Mouse (Mus musculus): Measurements from ENCODE around the gene Armc2. TPM values are rescaled to one million over a fixed set of nuclear protein-coding genes. Genes with fewer than 3 reads are reported as not detected.

The Armc2 gene
- polyA plus RNA-seq, 1 experiment from 2014 or later, result 0.82 TPM

DNA sequence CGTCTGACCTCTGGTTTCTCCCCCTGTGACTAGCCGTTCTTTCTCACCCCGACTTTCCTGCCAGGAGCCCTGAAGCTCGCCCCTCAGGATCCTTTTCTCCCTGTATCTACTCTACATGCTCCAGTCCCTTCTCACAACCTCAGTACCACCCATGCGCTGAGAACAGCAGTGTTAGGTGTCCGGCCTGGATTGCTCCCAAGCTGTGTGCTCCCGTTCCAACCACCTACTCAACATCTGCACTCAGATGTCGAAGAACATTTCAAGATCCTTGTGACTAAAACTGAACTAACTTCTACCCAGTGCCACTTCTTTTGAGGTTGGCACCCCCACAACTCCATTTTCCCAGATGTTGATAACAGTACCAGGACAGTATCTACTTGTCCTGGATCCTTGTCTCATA, 30.4 kb upstream of the Armc2 start:
- 86% methylated on average over 8 of the region's 8 CpGs for WGBS (ENCODE audit: insufficient replicate concordance)
- no peaks in the 10 kb centered on the region for H3K9me3 ChIP-seq (replicated peaks; ENCODE audit: control insufficient read depth, low read length)
- H3K36me3 ChIP-seq (ENCODE audit: control insufficient read depth, insufficient read depth, low read length), result no peaks in the 10 kb centered on the region
- H3K9ac ChIP-seq (ENCODE audit: low read depth, low read length), result no peak overlapping the region
- no peaks in the 10 kb centered on the region; the same call in 1 of the 2 replicates for H3K4me1 ChIP-seq (ENCODE audit: control insufficient read depth, insufficient read depth, low read length)
- no peak overlapping the region for H3K4me3 ChIP-seq (ENCODE audit: low read depth, low read length)
- no peaks in the 10 kb centered on the region for H3K27me3 ChIP-seq (ENCODE audit: control insufficient read depth, insufficient read depth, low read length)
- ATAC-seq (replicated peaks; ENCODE audit: insufficient number of reproducible peaks, low FRiP score, low TSS enrichment), result no peak
- H3K27ac ChIP-seq (ENCODE audit: low read depth, low read length), result no peak overlapping the region
- H3K4me2 ChIP-seq, result no peak overlapping the region

DNA sequence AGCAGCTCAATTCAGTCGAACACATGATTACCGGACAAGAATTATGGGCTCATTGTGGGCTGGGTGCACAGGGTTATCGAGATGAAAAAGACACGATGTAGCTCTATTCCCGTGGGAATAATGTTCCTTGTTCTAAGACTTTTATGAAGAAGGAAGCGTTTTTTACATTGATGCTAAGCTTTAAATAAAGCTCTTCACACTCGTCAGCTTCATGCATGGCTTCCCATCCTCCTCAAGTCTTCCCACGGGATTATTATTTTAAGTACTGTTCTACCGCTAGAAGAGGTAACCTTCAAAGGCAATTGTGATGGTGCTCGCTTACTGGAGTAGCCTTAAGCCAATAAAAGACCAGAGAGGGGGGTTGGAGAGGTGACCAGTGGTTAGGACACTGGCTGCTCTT, 26.3 kb upstream of the Armc2 start:
- H3K27me3 ChIP-seq (ENCODE audit: control insufficient read depth, insufficient read depth, low read length), result peaks cover 3% of the 10 kb centered on the region; the same call in 1 of the 2 replicates
- no peak overlapping the region for H3K4me2 ChIP-seq
- no peaks in the 10 kb centered on the region for H3K36me3 ChIP-seq (ENCODE audit: control insufficient read depth, insufficient read depth, low read length)
- H3K27ac ChIP-seq (ENCODE audit: low read depth, low read length), result no peak overlapping the region
- H3K9me3 ChIP-seq (replicated peaks; ENCODE audit: control insufficient read depth, low read length), result no peaks in the 10 kb centered on the region
- 84% methylated on average over 10 of the region's 10 CpGs for WGBS (ENCODE audit: insufficient replicate concordance)
- no peak overlapping the region for H3K4me3 ChIP-seq (ENCODE audit: low read depth, low read length)
- H3K9ac ChIP-seq (ENCODE audit: low read depth, low read length), result no peak overlapping the region
- H3K4me1 ChIP-seq (ENCODE audit: control insufficient read depth, insufficient read depth, low read length), result peaks cover 10% of the 10 kb centered on the region; the same call in 1 of the 2 replicates
- no peak for ATAC-seq (replicated peaks; ENCODE audit: insufficient number of reproducible peaks, low FRiP score, low TSS enrichment)

DNA sequence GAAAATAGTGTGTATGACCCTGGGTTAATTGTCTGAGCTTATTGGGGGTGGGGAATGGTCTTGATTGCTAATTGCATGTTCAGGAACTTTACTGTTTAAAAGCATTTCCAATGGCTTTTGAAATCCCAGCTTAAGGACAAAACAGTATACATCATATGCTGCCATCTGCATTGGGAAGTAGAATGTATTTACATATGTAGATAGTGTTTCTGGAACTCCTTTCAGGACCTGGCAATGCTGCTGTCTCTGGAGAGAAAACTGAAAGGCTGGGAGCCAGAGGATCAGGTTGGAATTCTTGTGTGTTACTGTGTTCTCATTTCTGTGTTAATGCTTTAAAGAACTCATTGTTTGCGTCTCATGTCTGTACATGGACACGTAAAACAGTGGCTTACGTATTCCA, 25.1 kb upstream of the Armc2 start:
- H3K9ac ChIP-seq (ENCODE audit: low read depth, low read length), result no peak overlapping the region
- H3K9me3 ChIP-seq (replicated peaks; ENCODE audit: control insufficient read depth, low read length), result no peaks in the 10 kb centered on the region
- WGBS (ENCODE audit: insufficient replicate concordance), result 82% methylated on average over 3 of the region's 3 CpGs
- no peaks in the 10 kb centered on the region for H3K36me3 ChIP-seq (ENCODE audit: control insufficient read depth, insufficient read depth, low read length)
- peaks cover 3% of the 10 kb centered on the region; the same call in 1 of the 2 replicates for H3K27me3 ChIP-seq (ENCODE audit: control insufficient read depth, insufficient read depth, low read length)
- no peak overlapping the region for H3K27ac ChIP-seq (ENCODE audit: low read depth, low read length)
- H3K4me3 ChIP-seq (ENCODE audit: low read depth, low read length), result no peak overlapping the region
- no peak overlapping the region for H3K4me2 ChIP-seq
- ATAC-seq (replicated peaks; ENCODE audit: insufficient number of reproducible peaks, low FRiP score, low TSS enrichment), result no peak
- peaks cover 13% of the 10 kb centered on the region; the same call in 1 of the 2 replicates for H3K4me1 ChIP-seq (ENCODE audit: control insufficient read depth, insufficient read depth, low read length)

DNA sequence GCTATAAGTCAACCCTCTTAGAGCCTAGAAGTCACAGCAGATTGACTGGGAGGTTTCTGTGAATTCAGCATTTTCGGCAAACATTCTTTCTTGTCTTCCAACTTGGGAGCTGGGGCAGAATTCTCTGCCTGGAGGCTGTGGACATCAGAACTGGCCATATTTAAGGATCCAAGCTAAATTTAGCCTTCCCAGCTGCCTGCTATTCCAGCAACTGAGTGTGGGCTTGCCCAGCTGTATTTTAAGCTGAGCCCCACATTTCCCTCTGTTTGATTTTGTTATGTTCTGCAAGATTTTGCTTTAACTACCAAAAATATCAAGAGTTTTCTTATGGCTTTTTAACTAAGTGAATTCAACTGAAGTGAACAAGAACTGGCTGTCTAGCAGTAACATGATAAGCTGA, 24.6 kb upstream of the Armc2 start:
- Histone ChIP-seq H3K36me3 (ENCODE audit: control insufficient read depth, insufficient read depth, low read length) (no peaks in the 10 kb centered on the region), H3K4me3 (ENCODE audit: low read depth, low read length) (no peak overlapping the region), H3K4me2 (no peak overlapping the region), H3K9ac (ENCODE audit: low read depth, low read length) (no peak overlapping the region), H3K27ac (ENCODE audit: low read depth, low read length) (no peak overlapping the region; the same call in 1 of the 2 replicates), H3K4me1 (ENCODE audit: control insufficient read depth, insufficient read depth, low read length) (peaks cover 13% of the 10 kb centered on the region; the same call in 1 of the 2 replicates), H3K9me3 (replicated peaks; ENCODE audit: control insufficient read depth, low read length) (no peaks in the 10 kb centered on the region), H3K27me3 (ENCODE audit: control insufficient read depth, insufficient read depth, low read length) (peaks cover 3% of the 10 kb centered on the region; the same call in 1 of the 2 replicates)
- ATAC-seq (replicated peaks; ENCODE audit: insufficient number of reproducible peaks, low FRiP score, low TSS enrichment), result no peak
- WGBS (ENCODE audit: insufficient replicate concordance), result 43% methylated on average over 1 of the region's 1 CpGs

DNA sequence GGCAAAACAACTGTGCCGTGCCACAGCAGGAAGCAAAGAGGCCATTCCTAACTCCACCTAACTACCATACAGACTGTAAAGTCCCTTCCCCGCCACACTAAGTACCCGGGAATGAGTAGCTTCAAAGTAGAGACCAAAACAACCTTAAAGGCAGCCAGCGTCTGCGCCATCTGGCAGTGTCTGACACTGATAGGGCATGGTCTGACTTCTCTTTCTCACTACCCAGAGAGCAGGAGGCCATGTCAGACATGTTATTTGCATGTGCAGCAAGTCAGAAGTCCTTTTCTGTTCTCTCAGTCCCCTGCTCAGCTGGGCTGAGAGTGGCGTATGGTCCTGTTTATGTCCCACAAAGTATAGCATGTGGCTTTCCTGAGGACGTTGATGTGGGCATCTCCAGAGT, 23.8 kb upstream of the Armc2 start:
- Histone ChIP-seq H3K27me3 (ENCODE audit: control insufficient read depth, insufficient read depth, low read length) (peaks cover 3% of the 10 kb centered on the region; the same call in 1 of the 2 replicates), H3K4me1 (ENCODE audit: control insufficient read depth, insufficient read depth, low read length) (peaks cover 16% of the 10 kb centered on the region; the same call in 1 of the 2 replicates), H3K9ac (ENCODE audit: low read depth, low read length) (no peak overlapping the region), H3K9me3 (replicated peaks; ENCODE audit: control insufficient read depth, low read length) (no peaks in the 10 kb centered on the region), H3K4me2 (no peak overlapping the region), H3K4me3 (ENCODE audit: low read depth, low read length) (no peak overlapping the region), H3K27ac (ENCODE audit: low read depth, low read length) (no peak overlapping the region), H3K36me3 (ENCODE audit: control insufficient read depth, insufficient read depth, low read length) (no peaks in the 10 kb centered on the region)
- ATAC-seq (replicated peaks; ENCODE audit: insufficient number of reproducible peaks, low FRiP score, low TSS enrichment), result no peak
- WGBS (ENCODE audit: insufficient replicate concordance), result 55% methylated on average over 7 of the region's 7 CpGs

DNA sequence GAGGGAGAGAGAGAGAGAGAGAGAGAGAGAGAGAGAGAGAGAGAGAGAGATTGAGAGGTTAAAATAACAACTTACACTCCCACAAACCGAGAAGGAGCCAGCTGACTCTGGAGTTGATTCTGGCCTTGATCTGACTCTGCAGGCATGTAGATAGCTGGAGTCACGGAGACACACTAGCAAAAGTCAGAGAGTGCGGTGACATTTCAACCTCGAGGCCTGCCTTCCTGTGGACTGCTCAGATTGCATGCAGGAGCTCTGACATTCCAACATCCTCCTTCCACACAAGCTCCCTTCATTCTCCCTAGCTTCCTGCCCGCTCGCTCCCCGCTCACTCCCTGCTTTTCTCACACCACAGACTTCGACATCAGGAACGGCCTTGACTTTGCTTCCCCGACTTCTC, 20.3 kb upstream of the Armc2 start:
- H3K27ac ChIP-seq (ENCODE audit: low read depth, low read length), result peak overlapping the region; percentile 46; the same call in 1 of the 2 replicates
- peaks cover 8% of the 10 kb centered on the region for H3K27me3 ChIP-seq (ENCODE audit: control insufficient read depth, insufficient read depth, low read length)
- no peak overlapping the region for H3K4me2 ChIP-seq
- ATAC-seq (replicated peaks; ENCODE audit: insufficient number of reproducible peaks, low FRiP score, low TSS enrichment), result no peak
- WGBS (ENCODE audit: insufficient replicate concordance), result 24% methylated on average over 10 of the region's 10 CpGs
- no peak overlapping the region for H3K4me3 ChIP-seq (ENCODE audit: low read depth, low read length)
- H3K36me3 ChIP-seq (ENCODE audit: control insufficient read depth, insufficient read depth, low read length), result no peaks in the 10 kb centered on the region
- no peaks in the 10 kb centered on the region for H3K9me3 ChIP-seq (replicated peaks; ENCODE audit: control insufficient read depth, low read length)
- H3K4me1 ChIP-seq (ENCODE audit: control insufficient read depth, insufficient read depth, low read length), result peaks cover 16% of the 10 kb centered on the region; the same call in 1 of the 2 replicates
- peak overlapping the region; percentile 16; the same call in 1 of the 2 replicates for H3K9ac ChIP-seq (ENCODE audit: low read depth, low read length)

DNA sequence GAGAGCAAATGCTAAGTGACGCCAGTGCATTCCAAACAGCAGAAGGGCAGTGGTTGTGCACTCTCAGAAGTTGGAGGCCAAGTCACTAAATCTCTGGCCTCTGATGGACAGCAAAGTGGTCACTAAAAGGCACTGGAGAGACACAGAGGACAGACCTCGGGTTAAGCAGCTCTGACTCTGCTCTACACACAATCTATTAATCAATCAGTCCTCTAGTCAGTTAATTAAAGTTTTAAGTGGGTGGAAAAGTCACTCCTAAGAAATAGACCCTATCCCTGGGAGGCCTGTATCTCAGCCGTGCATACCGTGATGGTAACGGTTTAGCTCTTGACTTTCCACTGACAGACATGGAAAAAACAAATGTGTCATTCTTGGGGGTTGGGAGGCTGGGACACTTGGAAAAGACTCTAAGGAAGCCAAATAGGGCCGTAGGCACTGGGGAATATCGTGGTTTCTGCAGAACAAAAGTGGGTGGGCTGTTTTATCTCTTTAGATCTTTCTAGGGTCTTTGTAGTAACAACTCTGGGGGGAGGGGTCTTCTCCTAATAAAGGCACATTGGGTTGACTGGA, 19.1 kb upstream of the Armc2 start:
- Histone ChIP-seq H3K4me3 (ENCODE audit: low read depth, low read length) (no peak overlapping the region), H3K9me3 (replicated peaks; ENCODE audit: control insufficient read depth, low read length) (no peaks in the 10 kb centered on the region), H3K4me1 (ENCODE audit: control insufficient read depth, insufficient read depth, low read length) (peaks cover 9% of the 10 kb centered on the region; the same call in 1 of the 2 replicates), H3K27me3 (ENCODE audit: control insufficient read depth, insufficient read depth, low read length) (peaks cover 17% of the 10 kb centered on the region), H3K9ac (ENCODE audit: low read depth, low read length) (no peak overlapping the region), H3K36me3 (ENCODE audit: control insufficient read depth, insufficient read depth, low read length) (no peaks in the 10 kb centered on the region), H3K4me2 (no peak overlapping the region; the same call in 1 of the 2 replicates), H3K27ac (ENCODE audit: low read depth, low read length) (peak overlapping the region; percentile 30; the same call in 1 of the 2 replicates)
- no peak for ATAC-seq (replicated peaks; ENCODE audit: insufficient number of reproducible peaks, low FRiP score, low TSS enrichment)
- 24% methylated on average over 7 of the region's 7 CpGs for WGBS (ENCODE audit: insufficient replicate concordance)

DNA sequence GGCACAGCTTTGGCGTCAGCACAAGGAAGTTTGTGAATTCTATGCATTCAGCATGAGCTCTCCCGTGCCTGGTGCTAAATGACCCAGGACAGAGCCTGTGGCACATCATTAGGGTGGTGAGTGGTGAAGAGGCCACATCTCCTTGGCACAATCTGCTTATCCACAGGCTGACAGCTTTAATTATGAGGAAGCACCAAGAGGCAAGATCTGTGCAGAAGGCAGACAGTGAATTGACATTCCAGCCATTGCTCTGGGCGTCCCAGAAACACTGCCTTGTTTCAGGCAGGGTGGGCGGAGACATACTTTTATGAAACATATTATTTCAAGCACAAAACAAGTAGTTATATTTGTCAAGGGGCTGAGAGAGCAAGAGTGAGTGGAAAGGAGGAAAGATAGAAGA, 18.6 kb upstream of the Armc2 start:
- Histone ChIP-seq H3K4me1 (ENCODE audit: control insufficient read depth, insufficient read depth, low read length) (peaks cover 6% of the 10 kb centered on the region; the same call in 1 of the 2 replicates), H3K4me3 (ENCODE audit: low read depth, low read length) (no peak overlapping the region), H3K4me2 (no peak overlapping the region; the same call in 1 of the 2 replicates), H3K27ac (ENCODE audit: low read depth, low read length) (peak overlapping the region; percentile 30; the same call in 1 of the 2 replicates), H3K36me3 (ENCODE audit: control insufficient read depth, insufficient read depth, low read length) (no peaks in the 10 kb centered on the region), H3K9ac (ENCODE audit: low read depth, low read length) (no peak overlapping the region), H3K9me3 (replicated peaks; ENCODE audit: control insufficient read depth, low read length) (no peaks in the 10 kb centered on the region), H3K27me3 (ENCODE audit: control insufficient read depth, insufficient read depth, low read length) (peaks cover 17% of the 10 kb centered on the region)
- 26% methylated on average over 4 of the region's 4 CpGs for WGBS (ENCODE audit: insufficient replicate concordance)
- no peak for ATAC-seq (replicated peaks; ENCODE audit: insufficient number of reproducible peaks, low FRiP score, low TSS enrichment)

DNA sequence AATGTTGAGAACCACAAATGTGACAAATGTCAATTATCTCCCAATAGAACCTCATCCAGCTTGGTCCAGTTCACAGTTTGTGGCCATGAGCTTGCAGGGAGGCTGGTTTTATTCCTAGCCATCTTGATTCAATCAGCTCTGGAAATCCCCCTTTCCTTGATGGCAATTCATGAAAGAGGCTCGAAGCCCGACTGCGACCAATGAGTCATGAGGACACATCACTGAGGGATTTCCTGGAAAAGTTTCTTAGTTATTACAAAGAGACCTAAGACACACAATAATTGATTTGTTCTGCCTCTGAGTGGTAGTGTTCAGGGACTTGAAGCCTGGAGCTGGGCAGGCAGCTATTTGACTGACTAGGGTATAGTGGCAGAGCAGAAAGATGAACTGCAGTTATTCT, 15.3 kb upstream of the Armc2 start:
- no peak overlapping the region for H3K9ac ChIP-seq (ENCODE audit: low read depth, low read length)
- peaks cover 19% of the 10 kb centered on the region for H3K27me3 ChIP-seq (ENCODE audit: control insufficient read depth, insufficient read depth, low read length)
- H3K4me1 ChIP-seq (ENCODE audit: control insufficient read depth, insufficient read depth, low read length), result peaks cover 4% of the 10 kb centered on the region; the same call in 1 of the 2 replicates
- H3K9me3 ChIP-seq (replicated peaks; ENCODE audit: control insufficient read depth, low read length), result no peaks in the 10 kb centered on the region
- no peak overlapping the region for H3K4me3 ChIP-seq (ENCODE audit: low read depth, low read length)
- no peak overlapping the region for H3K27ac ChIP-seq (ENCODE audit: low read depth, low read length)
- no peak for ATAC-seq (replicated peaks; ENCODE audit: insufficient number of reproducible peaks, low FRiP score, low TSS enrichment)
- 78% methylated on average over 3 of the region's 3 CpGs for WGBS (ENCODE audit: insufficient replicate concordance)
- no peaks in the 10 kb centered on the region for H3K36me3 ChIP-seq (ENCODE audit: control insufficient read depth, insufficient read depth, low read length)
- no peak overlapping the region for H3K4me2 ChIP-seq

Measured in heart, embryonic 11.5 days (tissue).